Mouse (Mus musculus) 416B (cell line): Measurements from ENCODE around the gene Ddx49.

Source experiments
- DNase-seq: peaks from one replicate; pipeline ENCODE4 v3.0.0; 2011; ENCODE audit warnings: low read depth

The Ddx49 gene

DNA sequence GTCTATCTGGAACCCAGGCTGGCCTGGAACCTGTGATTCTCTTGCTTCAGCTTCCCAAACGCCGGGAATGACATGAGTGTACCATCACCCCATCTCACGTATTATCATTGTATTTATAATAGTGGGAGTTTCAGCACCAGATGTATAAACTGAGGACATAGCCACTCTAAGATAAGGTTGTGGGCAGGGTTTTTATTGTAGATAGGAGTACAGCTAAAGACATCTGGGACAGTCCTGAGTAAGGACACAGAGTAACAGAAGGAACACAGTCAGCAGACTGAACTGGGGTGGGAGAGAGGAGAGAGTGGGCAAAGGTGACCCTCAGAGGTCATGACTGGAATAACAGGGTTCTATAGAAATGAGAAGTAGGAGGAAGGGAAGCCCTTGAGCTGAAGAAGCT lies 34.6 kb downstream of the Ddx49 start:
- DNase-seq = peak; percentile 23

DNA sequence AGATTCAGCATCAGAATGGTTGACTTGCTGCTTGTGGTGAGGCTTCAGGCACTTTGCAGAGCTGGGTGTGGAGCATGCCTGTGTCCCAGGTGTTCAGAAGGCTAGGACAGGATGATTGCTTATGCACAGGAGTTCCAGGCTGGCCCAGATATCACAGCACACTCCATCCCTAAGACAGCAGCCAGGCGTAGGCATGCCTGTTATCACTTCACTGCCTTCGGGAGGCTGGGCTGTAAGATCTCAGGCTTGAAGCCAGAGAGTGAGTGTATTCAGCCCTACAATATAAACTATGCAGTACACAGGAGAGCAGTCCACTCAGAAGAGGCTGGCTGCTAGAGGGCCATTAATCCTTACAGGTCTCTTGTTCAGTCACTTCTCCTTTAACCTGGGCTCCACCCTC lies 43.2 kb downstream of the Ddx49 start:
- DNase-seq = no peak

DNA sequence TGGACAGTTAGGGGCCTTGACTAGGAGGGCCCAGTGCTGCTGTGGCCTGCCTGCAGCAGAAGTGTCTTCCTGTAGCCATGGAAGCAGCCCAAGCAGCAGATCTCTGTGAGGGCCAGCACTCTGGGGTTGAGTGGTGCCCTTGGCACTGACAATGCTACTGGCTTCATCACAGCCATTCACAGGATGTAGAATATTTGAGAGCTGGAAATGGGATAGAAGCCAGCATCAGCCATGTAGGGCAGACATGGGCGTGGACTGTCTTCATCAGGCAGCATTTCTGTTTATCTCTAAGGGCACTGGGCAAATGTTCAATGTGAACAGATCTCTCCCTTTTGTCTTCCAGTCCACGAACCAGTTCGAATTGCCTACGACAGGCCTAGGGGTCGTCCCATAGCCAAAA lies 43.7 kb downstream of the Ddx49 start:
- no peak for DNase-seq

DNA sequence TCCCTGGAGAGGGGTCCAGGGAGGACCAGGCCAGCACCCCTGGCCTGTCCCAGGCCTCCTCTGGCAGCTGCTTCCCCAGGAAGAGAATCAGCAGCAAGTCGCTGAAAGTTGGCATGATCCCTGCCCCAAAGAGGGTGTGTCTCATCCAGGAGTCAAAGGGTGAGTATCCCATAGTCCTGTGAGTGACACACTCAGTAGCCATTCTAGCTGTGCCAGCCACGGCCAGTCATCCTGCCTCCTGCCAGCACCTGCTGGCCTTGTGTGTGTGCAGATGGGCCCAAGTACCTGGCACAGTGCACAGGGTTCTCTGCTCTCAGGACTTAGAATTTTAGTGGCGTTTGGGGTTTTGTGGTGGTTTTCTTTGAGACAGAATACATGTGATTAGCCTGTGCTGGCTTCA lies 44.8 kb downstream of the Ddx49 start:
- DNase-seq = no peak

DNA sequence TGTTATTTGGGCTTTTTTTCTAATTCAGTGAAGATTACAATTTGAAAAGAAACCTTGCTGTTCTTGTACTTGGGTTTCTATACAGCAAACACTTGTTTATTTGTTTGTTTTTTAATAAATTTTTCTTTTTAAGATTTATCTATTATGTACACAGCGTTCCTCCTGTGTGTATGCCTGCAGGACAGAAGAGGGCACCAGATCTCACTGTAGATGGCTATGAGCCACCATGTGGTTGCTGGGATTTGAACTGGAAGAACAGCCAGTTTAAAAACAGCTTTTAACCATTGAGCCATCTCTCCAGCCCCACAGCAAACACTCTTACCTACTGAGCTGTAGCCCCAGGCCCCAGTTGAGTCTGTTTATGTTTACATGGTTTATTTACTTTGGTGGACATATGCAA lies 47.7 kb downstream of the Ddx49 start:
- DNase-seq = peak; percentile 43

DNA sequence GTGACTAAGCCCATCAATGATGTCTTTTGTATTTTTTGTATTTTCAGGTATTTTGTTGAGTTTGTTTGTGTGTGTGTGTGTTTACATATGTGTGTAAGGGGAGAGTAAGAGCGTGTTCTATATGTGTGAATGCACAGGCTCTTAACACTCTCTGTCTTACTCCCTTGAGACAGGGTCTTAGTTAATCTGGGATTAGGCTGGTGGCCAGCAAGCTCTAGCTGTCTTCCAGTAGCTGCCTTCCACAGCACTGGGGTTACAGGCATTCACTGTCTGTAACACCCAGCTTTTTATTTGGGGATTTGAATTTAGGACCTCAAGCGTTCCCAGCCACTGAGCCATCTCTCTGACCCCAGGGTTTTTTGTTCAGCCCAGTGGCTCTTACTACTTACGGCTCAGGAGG lies 54.4 kb downstream of the Ddx49 start:
- DNase-seq = no peak

DNA sequence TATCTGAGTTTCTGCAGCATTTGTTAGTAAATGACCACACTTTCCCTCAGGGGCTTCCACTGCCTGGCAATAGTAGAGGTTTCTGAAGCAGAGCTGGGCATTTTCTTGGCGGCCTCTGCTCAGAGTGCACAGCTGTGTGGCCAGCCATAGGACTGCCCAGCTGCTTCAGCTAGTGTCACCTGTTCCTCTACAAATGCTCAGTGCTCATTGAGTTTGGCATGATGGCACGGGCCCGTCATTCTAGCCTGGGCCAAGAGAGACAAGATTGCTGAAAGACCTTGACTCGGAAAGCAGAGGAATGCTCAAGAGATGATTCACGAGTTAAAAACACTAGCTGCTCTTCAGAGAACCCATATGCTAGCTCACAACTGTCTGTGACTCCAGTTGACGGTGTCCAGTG lies 55.7 kb downstream of the Ddx49 start:
- no peak for DNase-seq
